Mouse (Mus musculus) small intestine, adult 2 months (tissue): ENCODE measurements at regions not wholly inside any gene's neighbourhood (a gene's known extent, or its start where the extent isn't known, plus 50 kb on each side); places are given as distances from the start of the nearest gene placed in this dataset.

ENCODE experiments used
- H3K27ac ChIP-seq: fragments of 200-500 bp; 2 replicates; pipeline ENCODE4 v1.5.1; 2012; ENCODE audit warnings: low read depth, low read length, control low read depth, inconsistent platforms; ENCODE audit not compliant: insufficient read depth
- H3K27me3 ChIP-seq: fragments of 200-500 bp; 2 replicates; pipeline ENCODE4 v1.6.1; 2012; ENCODE audit warnings: mild to moderate bottlenecking, moderate library complexity, low read length, inconsistent platforms; ENCODE audit not compliant: control insufficient read depth, insufficient read depth
- H3K36me3 ChIP-seq: fragments of 200-500 bp; 2 replicates; pipeline ENCODE4 v1.6.1; 2012; ENCODE audit warnings: mild to moderate bottlenecking, low read length, control low read depth, inconsistent platforms; ENCODE audit not compliant: control insufficient read depth, insufficient read depth
- H3K4me1 ChIP-seq: fragments of 200-500 bp; 2 replicates; pipeline ENCODE4 v1.6.1; 2012; ENCODE audit warnings: low read length, inconsistent platforms, mixed read lengths; ENCODE audit not compliant: control insufficient read depth, insufficient read depth, insufficient read length
- H3K4me3 ChIP-seq: fragments of 200-500 bp; 2 replicates; pipeline ENCODE4 v1.5.1; 2012; ENCODE audit warnings: low read depth, mild to moderate bottlenecking, control low read depth, inconsistent platforms, low read length, moderate library complexity
- CTCF ChIP-seq: fragments of 200-500 bp; IDR thresholded peaks from 2 replicates; pipeline ENCODE4 v1.5.1; 2012; ENCODE audit warnings: low read depth, mild to moderate bottlenecking, control low read depth, inconsistent platforms, low read length, moderate library complexity, mixed read lengths; ENCODE audit not compliant: insufficient replicate concordance, insufficient read length; ENCODE audit errors: extremely low read depth
- POLR2A ChIP-seq: fragments of 200-500 bp; IDR thresholded peaks from 2 replicates; pipeline ENCODE4 v1.6.1; 2012; ENCODE audit warnings: low read depth, mild to moderate bottlenecking, control low read depth, inconsistent platforms, low read length, moderate library complexity
- WGBS: fragments of 180-500 bp; shearing (Covaris S2); methylation state at CpG from one replicate; pipeline ENCODE4 v1.1.7; 2018; 5-methylcytosine and 5-hydroxymethylcytosine counted together

DNA sequence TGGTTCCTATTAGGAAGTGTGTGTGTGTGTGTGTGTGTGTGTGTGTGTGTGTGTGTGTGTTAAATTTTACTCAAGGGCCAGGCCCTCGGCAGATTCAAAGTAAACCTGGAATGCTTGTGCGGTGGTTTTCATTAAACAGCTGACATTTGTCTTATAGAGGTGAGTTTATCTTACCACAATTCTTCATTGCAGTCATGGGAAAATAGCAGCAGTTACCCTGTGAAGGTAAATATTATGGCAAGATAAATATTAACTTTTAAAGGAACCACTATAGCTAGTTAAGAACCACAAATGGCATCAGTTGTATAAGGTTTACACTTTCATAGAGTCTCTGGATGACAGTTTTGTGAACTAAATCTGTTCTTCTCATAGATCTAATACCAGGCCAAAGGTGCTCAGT lies 495.6 kb downstream of the Rwdd3 start:
- H3K36me3 ChIP-seq: no peaks in the 10 kb centered on the region
- H3K4me3 ChIP-seq: no peak overlapping the region
- no peaks in the 10 kb centered on the region for H3K4me1 ChIP-seq
- 16% methylated on average over 2 of the region's 2 CpGs for WGBS
- no peak for TF ChIP-seq CTCF
- no peak for TF ChIP-seq POLR2A
- no peaks in the 10 kb centered on the region for H3K27me3 ChIP-seq
- H3K27ac ChIP-seq: no peak overlapping the region

DNA sequence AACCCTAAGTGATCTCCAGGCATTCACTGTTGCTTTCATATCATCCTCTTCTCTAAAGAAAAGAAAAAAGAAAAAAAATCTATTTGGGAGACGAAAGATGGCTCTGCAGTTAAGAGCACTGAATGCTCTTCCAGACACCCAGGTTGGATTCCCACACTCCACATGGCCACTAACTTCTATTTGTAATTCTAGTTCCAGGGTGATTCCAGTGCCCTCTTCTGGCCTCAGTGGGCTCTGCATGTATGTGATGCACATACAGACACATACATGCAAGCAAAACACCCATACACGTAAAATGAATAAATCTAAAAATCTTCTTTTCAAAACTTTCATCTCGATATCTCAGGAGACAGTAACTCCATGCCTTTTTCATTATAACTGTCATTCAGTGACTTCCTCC lies 502.8 kb downstream of the Rwdd3 start:
- TF ChIP-seq POLR2A (no peak), CTCF (no peak)
- WGBS: 88% methylated on average over 3 of the region's 3 CpGs
- Histone ChIP-seq H3K27me3 (no peaks in the 10 kb centered on the region), H3K36me3 (no peaks in the 10 kb centered on the region), H3K4me3 (no peak overlapping the region), H3K27ac (no peak overlapping the region), H3K4me1 (no peaks in the 10 kb centered on the region)

GRCm38 (mm10) chr3:120662521-120662920 lies 509.0 kb downstream of the Rwdd3 start:
- 89% methylated on average over 4 of the region's 4 CpGs for WGBS
- Histone ChIP-seq H3K27ac (no peak overlapping the region), H3K36me3 (no peaks in the 10 kb centered on the region), H3K4me1 (no peaks in the 10 kb centered on the region), H3K27me3 (no peaks in the 10 kb centered on the region), H3K4me3 (no peak overlapping the region)
- no peak for TF ChIP-seq CTCF
- no peak for TF ChIP-seq POLR2A

DNA sequence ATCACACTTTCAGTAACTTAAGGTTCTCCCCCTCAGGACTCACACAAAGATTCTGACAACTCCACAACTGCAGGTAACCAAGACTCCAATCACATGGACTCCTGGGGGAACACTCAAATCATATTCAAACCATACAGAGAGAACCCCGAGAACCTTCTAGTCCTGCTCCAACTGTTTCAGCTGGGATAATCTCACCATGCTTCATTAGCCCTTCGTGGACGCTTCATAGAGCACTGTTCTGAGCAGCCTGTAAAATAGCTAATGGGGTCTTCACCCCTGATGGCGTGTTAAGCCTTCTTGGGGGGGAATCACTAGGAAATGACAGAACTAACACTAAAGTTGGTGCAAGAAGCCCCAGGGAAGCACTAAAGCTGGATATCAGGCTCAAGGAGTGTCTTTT lies 510.7 kb downstream of the Rwdd3 start:
- Histone ChIP-seq H3K27me3 (no peaks in the 10 kb centered on the region), H3K4me1 (no peaks in the 10 kb centered on the region), H3K27ac (no peak overlapping the region), H3K36me3 (no peaks in the 10 kb centered on the region), H3K4me3 (no peak overlapping the region)
- TF ChIP-seq CTCF (no peak), POLR2A (no peak)
- WGBS: 86% methylated on average over 4 of the region's 4 CpGs

GRCm38 (mm10) chr3:120649047-120649868 lies 522.2 kb downstream of the Rwdd3 start:
- H3K4me1 ChIP-seq: no peaks in the 10 kb centered on the region
- no peak for TF ChIP-seq POLR2A
- TF ChIP-seq CTCF: no peak
- H3K27me3 ChIP-seq: no peaks in the 10 kb centered on the region
- H3K27ac ChIP-seq: no peak overlapping the region
- no peak overlapping the region for H3K4me3 ChIP-seq
- H3K36me3 ChIP-seq: no peaks in the 10 kb centered on the region
- 78% methylated on average over 12 of the region's 12 CpGs for WGBS

- no peak overlapping the region for H3K4me3 ChIP-seq
- H3K36me3 ChIP-seq: no peaks in the 10 kb centered on the region
- 86% methylated on average over 5 of the region's 5 CpGs for WGBS
- H3K27me3 ChIP-seq: no peaks in the 10 kb centered on the region
- no peaks in the 10 kb centered on the region for H3K4me1 ChIP-seq
- TF ChIP-seq POLR2A (no peak), CTCF (no peak)
- H3K27ac ChIP-seq: no peak overlapping the region
Observed at GRCm38 (mm10) chr3:120648391-120648790, 523.1 kb downstream of the Rwdd3 start.

GRCm38 (mm10) chr3:120636669-120637305 lies 534.7 kb downstream of the Rwdd3 start:
- H3K4me1 ChIP-seq: no peaks in the 10 kb centered on the region
- no peaks in the 10 kb centered on the region for H3K27me3 ChIP-seq
- 69% methylated on average over 9 of the region's 9 CpGs for WGBS
- TF ChIP-seq CTCF (no peak), POLR2A (no peak)
- H3K27ac ChIP-seq: no peak overlapping the region
- H3K4me3 ChIP-seq: no peak overlapping the region
- no peaks in the 10 kb centered on the region for H3K36me3 ChIP-seq

DNA sequence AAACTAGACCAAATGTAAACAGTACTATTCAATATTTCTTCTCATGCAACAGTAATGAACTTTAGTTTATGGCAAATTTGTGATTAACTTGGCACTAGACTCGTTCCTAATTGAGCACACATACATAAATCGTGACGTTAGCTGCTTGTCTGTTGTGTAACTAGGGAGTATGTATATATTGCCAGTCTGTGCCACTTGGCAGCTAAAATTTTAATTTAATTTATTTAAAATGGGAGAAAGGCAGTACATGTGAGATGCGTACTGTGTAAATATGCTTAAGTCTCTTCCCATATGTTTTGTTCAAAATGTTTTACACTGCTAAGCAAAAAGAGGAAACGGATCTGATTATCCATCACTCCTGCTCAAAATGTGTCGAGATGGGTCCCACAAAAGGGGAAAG lies 553.1 kb downstream of the Rwdd3 start:
- 63% methylated on average over 6 of the region's 6 CpGs for WGBS
- no peaks in the 10 kb centered on the region for H3K36me3 ChIP-seq
- H3K27me3 ChIP-seq: no peaks in the 10 kb centered on the region
- no peak overlapping the region for H3K4me3 ChIP-seq
- no peak overlapping the region for H3K27ac ChIP-seq
- TF ChIP-seq POLR2A (no peak), CTCF (no peak)
- H3K4me1 ChIP-seq: no peaks in the 10 kb centered on the region
